Mouse (Mus musculus): ENCODE measurements around the gene Dscam. TPM values are rescaled to one million over a fixed set of nuclear protein-coding genes. Genes with fewer than 3 reads are reported as not detected.

Dscam gene
- total and polyA plus RNA-seq, 2 experiments: not detected

DNA sequence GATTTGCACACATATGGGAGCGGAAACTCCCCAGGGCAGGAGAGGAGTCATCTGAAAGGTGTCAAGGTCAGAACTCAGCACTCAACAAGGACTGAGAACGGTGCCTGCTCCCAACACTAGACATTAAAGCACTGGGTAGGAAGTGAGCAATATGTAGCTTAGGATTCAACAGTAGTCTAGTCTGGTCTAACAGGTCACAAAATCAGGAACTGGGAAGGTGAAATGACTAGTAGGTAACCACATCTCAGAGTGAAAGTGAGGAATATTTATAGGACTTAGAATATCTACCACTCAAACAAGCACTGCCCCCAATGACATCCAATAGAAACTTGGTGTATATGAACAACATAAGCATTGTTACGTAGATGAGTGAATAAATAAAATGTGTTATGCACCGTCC lies 515.0 kb downstream of the Dscam start:
- no peaks in the 10 kb centered on the region for H3K36me3 ChIP-seq (ENCODE audit: control insufficient read depth, insufficient read depth, low read length)
- H3K4me3 ChIP-seq (ENCODE audit: insufficient read depth, low read depth, low read length): no peak overlapping the region
- H3K4me1 ChIP-seq (ENCODE audit: control insufficient read depth, insufficient read depth, low read length): no peaks in the 10 kb centered on the region
- TF ChIP-seq CTCF (IDR thresholded peaks at IDR 0.05; ENCODE audit: low read depth, low read length): no peak
- no peak for TF ChIP-seq POLR2A (IDR thresholded peaks at IDR 0.05; ENCODE audit: extremely low read depth, insufficient read depth, low read length)
- H3K27ac ChIP-seq (replicated peaks; ENCODE audit: insufficient read depth, low read depth, low read length): no peak overlapping the region
- no peak for DNase-seq (ENCODE audit: extremely low read depth, low read depth, low spot score)
- no peaks in the 10 kb centered on the region for H3K79me2 ChIP-seq (ENCODE audit: control insufficient read depth, insufficient read depth, low read length)
- H3K9ac ChIP-seq (ENCODE audit: low read depth, low read length): no peak overlapping the region
- WGBS: 79% methylated on average over 4 of the region's 4 CpGs
- H3K27me3 ChIP-seq (ENCODE audit: control insufficient read depth, insufficient read depth, low read length): no peaks in the 10 kb centered on the region

DNA sequence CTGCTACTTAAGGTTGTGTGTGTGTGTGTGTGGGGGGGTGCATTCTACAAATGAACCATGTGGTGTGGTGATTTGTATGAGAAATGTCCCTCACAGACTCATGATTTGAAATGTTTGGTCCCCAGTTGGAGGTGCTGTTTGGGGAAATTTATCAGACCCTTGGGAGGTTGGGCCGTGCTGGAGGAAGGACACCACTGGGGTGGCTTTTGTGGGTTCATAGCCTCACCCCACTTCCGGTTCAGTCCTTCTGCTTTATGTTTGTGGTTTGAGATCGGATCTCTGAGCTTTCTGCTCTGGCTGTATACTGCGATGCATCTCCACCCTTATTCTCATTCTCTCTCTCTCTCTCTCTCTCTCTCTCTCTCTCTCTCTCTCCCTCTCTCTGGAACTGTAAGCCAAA lies 516.5 kb downstream of the Dscam start:
- H3K4me1 ChIP-seq (ENCODE audit: control insufficient read depth, insufficient read depth, low read length): no peaks in the 10 kb centered on the region
- WGBS: 88% methylated on average over 4 of the region's 4 CpGs

DNA sequence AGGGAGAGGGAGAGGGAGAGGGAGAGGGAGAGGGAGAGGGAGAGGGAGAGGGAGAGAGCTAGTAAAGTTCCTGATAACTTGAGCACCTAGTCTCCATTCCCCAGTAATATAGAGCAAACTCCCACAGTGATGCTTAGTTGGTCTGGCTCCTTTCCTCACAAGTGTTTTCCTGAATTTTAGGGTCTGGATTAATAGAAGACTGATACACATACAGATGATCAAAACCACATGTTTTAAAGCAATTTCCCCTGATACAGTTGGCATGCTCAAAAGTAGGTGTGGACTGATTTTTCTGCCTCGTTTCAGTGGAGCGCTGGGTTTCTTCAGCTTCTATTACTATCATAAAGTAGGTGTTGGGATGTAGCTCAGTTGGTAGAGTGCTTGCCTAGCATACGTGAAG lies 519.1 kb downstream of the Dscam start:
- 90% methylated on average over 3 of the region's 3 CpGs for WGBS
- no peak overlapping the region for H3K27ac ChIP-seq (replicated peaks; ENCODE audit: insufficient read depth, low read depth, low read length)
- H3K4me3 ChIP-seq (ENCODE audit: insufficient read depth, low read depth, low read length): no peak overlapping the region
- no peak for TF ChIP-seq POLR2A (IDR thresholded peaks at IDR 0.05; ENCODE audit: extremely low read depth, insufficient read depth, low read length)
- TF ChIP-seq CTCF (IDR thresholded peaks at IDR 0.05; ENCODE audit: low read depth, low read length): no peak
- no peaks in the 10 kb centered on the region for H3K36me3 ChIP-seq (ENCODE audit: control insufficient read depth, insufficient read depth, low read length)
- no peak for DNase-seq (ENCODE audit: extremely low read depth, low read depth, low spot score)
- H3K9ac ChIP-seq (ENCODE audit: low read depth, low read length): no peak overlapping the region
- no peaks in the 10 kb centered on the region for H3K4me1 ChIP-seq (ENCODE audit: control insufficient read depth, insufficient read depth, low read length)
- no peaks in the 10 kb centered on the region for H3K27me3 ChIP-seq (ENCODE audit: control insufficient read depth, insufficient read depth, low read length)
- H3K79me2 ChIP-seq (ENCODE audit: control insufficient read depth, insufficient read depth, low read length): no peaks in the 10 kb centered on the region

More for the DNA sequence above, 516.5 kb downstream of the Dscam start:
- DNase-seq (ENCODE audit: extremely low read depth, low read depth, low spot score): no peak
- no peak for TF ChIP-seq POLR2A (IDR thresholded peaks at IDR 0.05; ENCODE audit: extremely low read depth, insufficient read depth, low read length)
- TF ChIP-seq CTCF (IDR thresholded peaks at IDR 0.05; ENCODE audit: low read depth, low read length): no peak
- no peaks in the 10 kb centered on the region for H3K36me3 ChIP-seq (ENCODE audit: control insufficient read depth, insufficient read depth, low read length)
- no peak overlapping the region for H3K27ac ChIP-seq (replicated peaks; ENCODE audit: insufficient read depth, low read depth, low read length)
- no peak overlapping the region for H3K9ac ChIP-seq (ENCODE audit: low read depth, low read length)
- no peaks in the 10 kb centered on the region for H3K79me2 ChIP-seq (ENCODE audit: control insufficient read depth, insufficient read depth, low read length)
- H3K4me3 ChIP-seq (ENCODE audit: insufficient read depth, low read depth, low read length): no peak overlapping the region
- H3K27me3 ChIP-seq (ENCODE audit: control insufficient read depth, insufficient read depth, low read length): no peaks in the 10 kb centered on the region

DNA sequence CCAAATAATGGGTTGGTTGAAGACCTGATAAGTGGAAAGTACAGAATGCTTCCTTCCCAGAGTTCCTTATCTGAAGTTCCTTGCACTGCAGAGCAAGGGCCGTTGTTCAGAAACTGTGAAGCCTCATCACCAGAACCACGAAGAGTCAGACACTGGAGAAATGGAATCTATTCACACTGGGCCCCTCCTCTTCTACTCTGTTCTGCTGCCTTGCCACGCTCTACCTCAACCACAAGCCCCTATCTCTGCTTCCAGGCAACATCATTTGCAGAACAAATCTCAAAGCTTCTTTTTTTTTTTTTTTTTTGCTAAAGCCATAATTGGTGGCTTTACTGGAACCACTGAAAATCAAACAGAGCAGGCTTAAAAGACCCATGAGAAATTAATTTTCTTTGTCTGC lies 530.5 kb downstream of the Dscam start:
- WGBS: 66% methylated on average over 3 of the region's 3 CpGs
- Histone ChIP-seq H3K4me3 (ENCODE audit: insufficient read depth, low read depth, low read length) (no peak overlapping the region), H3K36me3 (ENCODE audit: control insufficient read depth, insufficient read depth, low read length) (no peaks in the 10 kb centered on the region), H3K27ac (replicated peaks; ENCODE audit: insufficient read depth, low read depth, low read length) (no peak overlapping the region), H3K27me3 (ENCODE audit: control insufficient read depth, insufficient read depth, low read length) (no peaks in the 10 kb centered on the region), H3K9ac (ENCODE audit: low read depth, low read length) (no peak overlapping the region), H3K4me1 (ENCODE audit: control insufficient read depth, insufficient read depth, low read length) (no peaks in the 10 kb centered on the region), H3K79me2 (ENCODE audit: control insufficient read depth, insufficient read depth, low read length) (no peaks in the 10 kb centered on the region)
- TF ChIP-seq CTCF (IDR thresholded peaks at IDR 0.05; ENCODE audit: low read depth, low read length) (no peak), POLR2A (IDR thresholded peaks at IDR 0.05; ENCODE audit: extremely low read depth, insufficient read depth, low read length) (no peak)
- DNase-seq (ENCODE audit: extremely low read depth, low read depth, low spot score): no peak

DNA sequence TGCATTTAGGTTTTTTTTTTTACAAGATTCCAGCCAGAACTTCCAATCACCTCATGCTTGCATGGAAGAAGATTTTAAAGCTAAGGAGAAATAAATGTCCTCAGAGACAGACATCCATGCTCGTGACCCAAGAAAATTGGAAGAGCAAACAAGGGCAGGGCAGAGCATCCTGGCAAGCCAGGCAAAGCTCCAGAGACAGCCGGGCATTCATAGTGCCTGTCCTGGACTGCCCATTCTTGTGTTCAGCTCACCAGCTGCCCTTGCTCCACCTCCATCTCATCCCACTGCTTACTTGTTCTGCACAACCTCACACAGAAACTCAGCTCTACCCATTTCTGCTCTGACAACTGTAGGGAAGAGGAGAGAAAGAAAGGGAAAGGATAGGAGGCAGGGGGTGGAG lies 534.6 kb downstream of the Dscam start:
- H3K27me3 ChIP-seq (ENCODE audit: control insufficient read depth, insufficient read depth, low read length): no peaks in the 10 kb centered on the region
- WGBS: 49% methylated on average over 2 of the region's 2 CpGs
- H3K27ac ChIP-seq (replicated peaks; ENCODE audit: insufficient read depth, low read depth, low read length): no peak overlapping the region
- no peaks in the 10 kb centered on the region for H3K79me2 ChIP-seq (ENCODE audit: control insufficient read depth, insufficient read depth, low read length)
- no peak overlapping the region for H3K9ac ChIP-seq (ENCODE audit: low read depth, low read length)
- no peak overlapping the region for H3K4me3 ChIP-seq (ENCODE audit: insufficient read depth, low read depth, low read length)
- TF ChIP-seq CTCF (IDR thresholded peaks at IDR 0.05; ENCODE audit: low read depth, low read length) (no peak), POLR2A (IDR thresholded peaks at IDR 0.05; ENCODE audit: extremely low read depth, insufficient read depth, low read length) (no peak)
- H3K36me3 ChIP-seq (ENCODE audit: control insufficient read depth, insufficient read depth, low read length): no peaks in the 10 kb centered on the region
- DNase-seq (ENCODE audit: extremely low read depth, low read depth, low spot score): no peak
- H3K4me1 ChIP-seq (ENCODE audit: control insufficient read depth, insufficient read depth, low read length): no peaks in the 10 kb centered on the region

DNA sequence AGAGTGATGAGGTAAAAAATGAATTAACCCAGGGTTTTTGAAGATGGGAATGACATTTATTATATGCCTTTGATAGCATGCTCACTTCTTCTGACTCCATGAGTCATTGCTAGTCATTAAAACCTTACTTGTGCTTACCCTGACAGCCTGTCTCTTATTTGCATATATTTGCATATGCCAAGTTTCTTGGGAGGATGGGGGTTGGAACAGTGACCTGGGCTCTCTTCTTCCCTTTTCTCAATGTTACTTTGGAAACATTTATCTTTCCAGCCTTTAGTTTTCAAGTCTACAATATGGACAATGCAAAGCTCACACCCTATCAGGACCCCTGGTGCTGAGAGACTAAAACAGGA lies 535.8 kb downstream of the Dscam start:
- no peak overlapping the region for H3K9ac ChIP-seq (ENCODE audit: low read depth, low read length)
- H3K79me2 ChIP-seq (ENCODE audit: control insufficient read depth, insufficient read depth, low read length): no peaks in the 10 kb centered on the region
- no peaks in the 10 kb centered on the region for H3K36me3 ChIP-seq (ENCODE audit: control insufficient read depth, insufficient read depth, low read length)
- H3K27ac ChIP-seq (replicated peaks; ENCODE audit: insufficient read depth, low read depth, low read length): no peak overlapping the region
- no peak for TF ChIP-seq CTCF (IDR thresholded peaks at IDR 0.05; ENCODE audit: low read depth, low read length)
- no peak for TF ChIP-seq POLR2A (IDR thresholded peaks at IDR 0.05; ENCODE audit: extremely low read depth, insufficient read depth, low read length)
- DNase-seq (ENCODE audit: extremely low read depth, low read depth, low spot score): no peak
- H3K4me1 ChIP-seq (ENCODE audit: control insufficient read depth, insufficient read depth, low read length): no peaks in the 10 kb centered on the region
- no peaks in the 10 kb centered on the region for H3K27me3 ChIP-seq (ENCODE audit: control insufficient read depth, insufficient read depth, low read length)
- H3K4me3 ChIP-seq (ENCODE audit: insufficient read depth, low read depth, low read length): no peak overlapping the region
